Mouse (Mus musculus) cerebellum, adult 9-10 months (tissue): Measurements from ENCODE around the gene Itpr1.
A peak's percentile ranks its signal among the peaks of the same experiment; 100 is the strongest.

ENCODE experiments used
- DNase-seq: peaks from one replicate; pipeline ENCODE4 v3.0.0; 2022

Itpr1 gene

GRCm38 (mm10) chr6:108212881-108213295 lies at the start of gene Itpr1:
Gene Itpr1, plus strand, starts transcription at chr6:108213096.
- DNase-seq, result peak; percentile 98

- DNase-seq, result no peak
Measured at GRCm38 (mm10) chr6:108164935-108165334, 48.0 kb upstream of the Itpr1 start.

GRCm38 (mm10) chr6:108165598-108165997 lies 47.3 kb upstream of the Itpr1 start:
- DNase-seq, result no peak

GRCm38 (mm10) chr6:108167946-108168680 lies 44.8 kb upstream of the Itpr1 start:
- no peak for DNase-seq

- no peak for DNase-seq
Measured at GRCm38 (mm10) chr6:108168723-108169122, 44.2 kb upstream of the Itpr1 start.

GRCm38 (mm10) chr6:108169466-108169865 lies 43.4 kb upstream of the Itpr1 start:
- no peak for DNase-seq

GRCm38 (mm10) chr6:108172219-108172618 lies 40.7 kb upstream of the Itpr1 start:
- DNase-seq, result no peak

GRCm38 (mm10) chr6:108174181-108174580 lies 38.7 kb upstream of the Itpr1 start:
- no peak for DNase-seq

GRCm38 (mm10) chr6:108179087-108179486 lies 33.8 kb upstream of the Itpr1 start:
- DNase-seq, result no peak

- DNase-seq, result peak; percentile 92
Measured at GRCm38 (mm10) chr6:108184847-108185684, 27.8 kb upstream of the Itpr1 start, which contains the start of gene Sumf1. Gene Sumf1, minus strand, starts transcription at chr6:108185582.

GRCm38 (mm10) chr6:108185685-108186009 lies 27.2 kb upstream of the Itpr1 start:
- no peak for DNase-seq

GRCm38 (mm10) chr6:108190690-108191089 lies 22.2 kb upstream of the Itpr1 start:
- DNase-seq, result no peak

GRCm38 (mm10) chr6:108192632-108193031 lies 20.3 kb upstream of the Itpr1 start:
- DNase-seq, result no peak

- DNase-seq, result no peak
Measured at GRCm38 (mm10) chr6:108196665-108197064, 16.2 kb upstream of the Itpr1 start.

GRCm38 (mm10) chr6:108197117-108197516 lies 15.8 kb upstream of the Itpr1 start:
- no peak for DNase-seq

GRCm38 (mm10) chr6:108198286-108198685 lies 14.6 kb upstream of the Itpr1 start:
- DNase-seq, result no peak

- DNase-seq, result no peak
Measured at GRCm38 (mm10) chr6:108204322-108204721, 8.6 kb upstream of the Itpr1 start.

GRCm38 (mm10) chr6:108206145-108206544 lies 6.8 kb upstream of the Itpr1 start:
- no peak for DNase-seq

- DNase-seq, result no peak
Measured at GRCm38 (mm10) chr6:108206914-108207566, 5.9 kb upstream of the Itpr1 start.

GRCm38 (mm10) chr6:108211896-108212880 lies 708 bp upstream of the Itpr1 start:
- peak; percentile 51 for DNase-seq

- peak; percentile 32 for DNase-seq
Measured at GRCm38 (mm10) chr6:108213481-108214293, 791 bp downstream of the Itpr1 start.
